Mouse (Mus musculus): ENCODE results near the gene 1700009N14Rik. TPM values are rescaled to one million over a fixed set of nuclear protein-coding genes. Genes with fewer than 3 reads are reported as not detected.

1700009N14Rik gene
- polyA plus RNA-seq (2016; fragmentation: Nextera tagmentation; extraction: Ambion mirVana), result 0.18 TPM in 1 of 2 replicates, not detected in the other

DNA sequence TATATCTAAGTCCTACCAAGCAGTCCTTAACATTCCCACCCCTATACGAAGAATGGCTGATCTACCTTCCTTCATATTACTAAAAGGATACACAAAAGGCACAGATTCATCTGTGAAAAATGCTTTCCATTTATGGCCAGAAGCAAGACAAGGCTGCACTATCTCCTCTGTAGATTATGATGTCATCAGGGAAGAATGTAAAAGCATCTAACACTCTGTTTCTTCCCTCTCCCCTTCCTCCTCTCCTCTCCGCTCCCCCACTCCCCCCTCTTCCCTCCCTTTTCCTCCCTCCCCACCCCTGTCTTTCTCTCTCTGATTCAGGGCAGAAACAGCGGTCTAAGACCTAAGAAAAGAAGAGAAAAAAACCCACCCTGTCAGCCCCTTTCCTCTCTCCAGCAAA is at the start of gene 1700009N14Rik:
1700009N14Rik (plus strand) TSS at position 227 of the 400 bp plus-strand sequence.
- no peak within 1 kb of the TSS for H3K9ac ChIP-seq
- WGBS, result 82% methylated on average over 3 of the region's 3 CpGs
- no peaks in the 10 kb centered on the region for H3K27me3 ChIP-seq
- no peak within 1 kb of the TSS for H3K27ac ChIP-seq
- no peak for ATAC-seq (ENCODE audit: low FRiP score)
- H3K36me3 ChIP-seq, result no peaks in the 10 kb centered on the region
- no peaks in the 10 kb centered on the region for H3K4me1 ChIP-seq
- no peak within 1 kb of the TSS for H3K4me3 ChIP-seq
- no peak within 1 kb of the TSS for H3K4me2 ChIP-seq (replicated peaks)
- H3K9me3 ChIP-seq (replicated peaks), result no peaks in the 10 kb centered on the region

DNA sequence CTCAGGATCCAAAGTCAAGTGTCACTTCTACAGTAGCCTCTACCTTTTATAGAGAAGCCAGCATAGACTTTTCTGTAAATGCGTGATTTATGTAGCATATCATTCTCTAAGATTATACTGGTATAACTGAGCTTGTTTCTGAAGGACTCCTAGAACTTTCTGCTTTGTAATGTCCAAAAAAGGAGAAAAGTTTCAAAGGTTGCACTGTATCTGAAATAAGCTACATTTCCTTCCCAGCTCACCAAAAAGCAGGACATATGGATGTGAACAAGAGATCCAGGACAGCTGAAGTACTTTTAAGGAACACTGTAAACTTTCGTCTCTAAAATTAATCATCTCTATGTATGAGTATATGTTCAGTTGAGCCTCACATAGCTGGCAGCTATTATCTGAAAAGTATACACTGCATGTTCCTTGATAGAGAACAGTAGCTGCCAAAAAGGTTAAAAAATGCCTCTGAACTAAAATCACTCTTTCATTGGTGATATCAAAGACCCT is 12.2 kb upstream of the 1700009N14Rik start:
- 91% methylated on average over 2 of the region's 2 CpGs for WGBS

DNA sequence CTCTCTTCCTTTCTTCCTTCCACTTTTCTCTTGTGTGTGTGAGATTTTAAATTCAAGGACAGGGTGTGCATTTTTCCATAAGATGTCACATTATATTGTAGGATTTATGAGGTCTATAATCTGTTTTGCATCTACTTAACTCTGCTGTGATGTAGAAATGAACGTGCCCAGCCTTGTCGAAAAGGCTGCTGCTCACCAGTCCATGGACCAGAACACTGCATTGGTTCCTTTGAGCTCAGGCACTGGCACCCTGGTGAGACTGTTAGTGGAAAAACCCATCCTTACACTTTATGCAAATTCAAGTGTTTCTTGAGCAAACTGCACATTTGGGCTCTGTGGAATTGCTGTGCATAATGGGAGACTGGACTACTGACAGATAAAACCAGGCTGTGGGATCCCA is 24.2 kb downstream of the 1700009N14Rik start:
- whole genome bisulfite sequencing, result 84% methylated on average over 2 of the region's 2 CpGs
- Histone ChIP-seq H3K9ac (no peak overlapping the region), H3K4me2 (replicated peaks) (no peak overlapping the region), H3K27ac (no peak overlapping the region), H3K27me3 (no peaks in the 10 kb centered on the region), H3K4me1 (no peaks in the 10 kb centered on the region), H3K9me3 (replicated peaks) (no peaks in the 10 kb centered on the region), H3K4me3 (no peak overlapping the region), H3K36me3 (no peaks in the 10 kb centered on the region)
- ATAC-seq (ENCODE audit: low FRiP score), result no peak

More for the DNA sequence above, 12.2 kb upstream of the 1700009N14Rik start:
- Histone ChIP-seq H3K36me3 (no peaks in the 10 kb centered on the region), H3K4me2 (replicated peaks) (no peak overlapping the region), H3K9ac (no peak overlapping the region), H3K4me1 (no peaks in the 10 kb centered on the region), H3K4me3 (no peak overlapping the region), H3K27me3 (no peaks in the 10 kb centered on the region), H3K27ac (no peak overlapping the region), H3K9me3 (replicated peaks) (no peaks in the 10 kb centered on the region)
- no peak for ATAC-seq (ENCODE audit: low FRiP score)

- Histone ChIP-seq H3K9ac (no peak overlapping the region), H3K27ac (no peak overlapping the region), H3K4me2 (replicated peaks) (no peak overlapping the region), H3K4me3 (no peak overlapping the region), H3K36me3 (no peaks in the 10 kb centered on the region), H3K9me3 (replicated peaks) (no peaks in the 10 kb centered on the region), H3K4me1 (no peaks in the 10 kb centered on the region), H3K27me3 (no peaks in the 10 kb centered on the region)
- 90% methylated on average over 8 of the region's 8 CpGs for WGBS
- no peak for ATAC-seq (ENCODE audit: low FRiP score)
These were observed 36.3 kb downstream of the 1700009N14Rik start for GRCm38 (mm10) chr4:39486393-39486792.

GRCm38 (mm10) chr4:39493596-39493995 is 43.5 kb downstream of the 1700009N14Rik start:
- no peak for ATAC-seq (ENCODE audit: low FRiP score)
- 63% methylated on average over 1 of the region's 1 CpGs for WGBS
- H3K4me1 ChIP-seq, result no peaks in the 10 kb centered on the region
- H3K9me3 ChIP-seq (replicated peaks), result no peaks in the 10 kb centered on the region
- no peak overlapping the region for H3K27ac ChIP-seq
- no peak overlapping the region for H3K4me2 ChIP-seq (replicated peaks)
- no peak overlapping the region for H3K9ac ChIP-seq
- no peak overlapping the region for H3K4me3 ChIP-seq
- H3K27me3 ChIP-seq, result no peaks in the 10 kb centered on the region
- H3K36me3 ChIP-seq, result no peaks in the 10 kb centered on the region

DNA sequence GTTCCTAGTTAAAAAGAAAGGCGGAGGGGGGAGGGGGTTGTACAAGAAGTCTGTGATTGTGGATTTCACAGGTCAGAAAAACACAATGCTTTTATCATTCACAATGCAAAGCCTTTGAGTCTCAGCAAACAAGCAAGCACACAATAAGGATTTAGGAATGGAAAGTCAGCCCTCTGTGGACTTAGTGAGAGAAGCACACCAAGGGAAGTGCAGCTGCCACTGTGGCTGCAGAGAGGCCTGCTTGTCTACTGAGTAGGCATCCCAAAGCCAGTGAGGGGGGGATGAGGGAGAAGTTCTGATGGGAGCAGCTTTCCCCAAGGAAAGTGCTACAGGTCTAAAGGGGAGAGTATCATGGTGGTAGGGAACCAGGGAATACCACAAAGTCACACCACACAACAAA is 45.8 kb downstream of the 1700009N14Rik start:
- H3K4me3 ChIP-seq, result no peak overlapping the region
- WGBS, result 48% methylated on average over 1 of the region's 1 CpGs
- H3K4me2 ChIP-seq (replicated peaks), result no peak overlapping the region
- no peak for ATAC-seq (ENCODE audit: low FRiP score)
- no peaks in the 10 kb centered on the region for H3K4me1 ChIP-seq
- H3K27ac ChIP-seq, result no peak overlapping the region
- H3K27me3 ChIP-seq, result no peaks in the 10 kb centered on the region
- H3K9ac ChIP-seq, result no peak overlapping the region
- H3K9me3 ChIP-seq (replicated peaks), result no peaks in the 10 kb centered on the region
- no peaks in the 10 kb centered on the region for H3K36me3 ChIP-seq

Measured in hindbrain, embryonic 12.5 days (tissue).